Mouse (Mus musculus) embryo, embryonic 10.5 days (tissue): ENCODE data around the gene Ptdss2.

Experiments used
- DNase-seq: peaks from one replicate; pipeline ENCODE4 v3.0.0-alpha.2; 2015; ENCODE audit warnings: low spot score

The Ptdss2 gene

DNA sequence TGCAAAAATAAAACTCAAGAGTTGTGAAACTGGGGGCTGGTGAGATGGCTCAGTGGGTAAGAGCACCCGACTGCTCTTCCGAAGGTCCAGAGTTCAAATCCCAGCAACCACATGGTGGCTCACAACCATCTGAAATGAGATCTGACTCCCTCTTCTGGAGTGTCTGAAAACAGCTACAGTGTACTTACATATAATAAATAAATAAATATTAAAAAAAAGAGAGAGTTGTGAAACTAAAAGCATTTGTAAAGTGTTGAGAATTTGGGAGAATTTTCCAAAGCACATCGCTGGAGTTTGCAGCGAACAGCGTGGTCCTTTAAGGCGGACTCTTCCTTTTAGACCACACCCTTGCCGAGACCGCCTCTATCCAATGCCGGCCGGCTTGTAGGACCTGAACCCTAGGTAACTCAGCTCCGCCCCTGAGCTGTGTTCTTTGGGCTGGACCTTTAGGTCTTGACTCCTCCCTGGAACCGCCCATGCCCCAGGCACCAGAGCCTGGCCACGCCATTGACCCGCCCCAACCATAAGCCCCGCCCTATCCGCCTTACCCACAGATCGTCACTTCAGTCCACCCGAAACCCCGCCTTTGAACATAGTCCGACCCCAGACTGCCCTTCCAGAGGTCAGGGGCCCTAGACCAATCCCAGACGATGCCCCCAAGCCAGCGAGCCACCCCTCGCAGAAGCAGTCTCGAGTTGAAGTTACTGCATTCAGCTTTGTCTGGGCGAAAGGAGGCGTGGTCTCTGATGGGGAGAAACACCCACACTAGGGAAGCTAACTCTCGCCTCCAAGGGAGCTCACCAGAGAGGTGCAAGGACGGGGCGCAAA lies 721 bp downstream of the Ptdss2 start:
- peak; percentile 100 for DNase-seq

DNA sequence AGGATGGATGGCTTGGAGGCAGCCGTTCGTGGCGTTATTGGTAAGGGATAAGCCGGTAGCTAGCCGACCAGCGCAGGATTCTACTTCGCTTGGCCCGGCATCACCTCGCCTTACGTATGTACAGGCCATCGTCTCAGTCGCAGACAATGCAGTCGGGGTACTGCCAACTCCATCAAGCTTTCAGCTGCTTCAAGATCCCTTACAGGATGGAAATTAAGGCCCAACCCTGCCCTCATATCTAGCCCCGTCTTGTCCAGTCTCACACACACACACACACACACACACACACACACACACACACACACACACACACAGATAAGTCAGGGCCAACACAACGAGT lies 1.3 kb downstream of the Ptdss2 start:
- no peak for DNase-seq

DNA sequence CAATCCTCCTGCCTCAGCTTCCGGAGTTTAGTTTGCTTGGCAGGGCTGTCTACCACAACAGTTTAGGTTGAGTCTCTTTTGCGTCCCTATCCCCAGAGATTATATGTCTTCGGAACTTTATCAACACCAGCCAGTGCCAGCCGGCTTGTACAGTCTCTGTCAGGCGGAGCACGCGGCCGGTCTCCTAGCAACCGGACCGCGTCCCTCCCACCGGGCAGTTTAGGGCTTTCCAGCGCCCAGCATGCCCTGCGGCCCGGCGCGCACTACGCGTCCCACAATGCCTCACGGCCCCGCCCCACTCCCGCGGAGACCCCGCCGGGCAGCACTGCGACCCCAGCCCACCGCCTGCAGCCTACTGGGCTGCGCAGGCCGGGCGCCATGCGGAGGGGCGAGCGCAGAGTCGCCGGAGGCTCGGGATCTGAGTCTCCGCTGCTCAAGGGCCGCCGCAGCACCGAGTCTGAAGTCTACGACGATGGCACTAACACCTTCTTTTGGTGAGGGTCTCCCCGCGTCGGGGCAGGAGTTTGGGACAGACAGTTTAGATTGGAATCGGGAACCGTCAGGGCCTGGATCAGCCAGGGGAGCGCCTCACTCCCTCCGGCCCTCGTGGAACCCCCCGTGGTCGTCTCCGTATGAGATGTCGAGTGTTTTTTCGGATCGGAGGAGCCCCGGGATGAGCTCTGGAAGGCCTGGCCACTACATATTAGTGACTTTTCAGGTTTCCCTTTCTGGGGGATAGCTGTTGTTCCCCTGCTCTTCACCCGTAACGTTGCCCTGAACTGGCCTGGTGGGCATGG lies 9.0 kb downstream of the Ptdss2 start:
- DNase-seq: peak; percentile 97

DNA sequence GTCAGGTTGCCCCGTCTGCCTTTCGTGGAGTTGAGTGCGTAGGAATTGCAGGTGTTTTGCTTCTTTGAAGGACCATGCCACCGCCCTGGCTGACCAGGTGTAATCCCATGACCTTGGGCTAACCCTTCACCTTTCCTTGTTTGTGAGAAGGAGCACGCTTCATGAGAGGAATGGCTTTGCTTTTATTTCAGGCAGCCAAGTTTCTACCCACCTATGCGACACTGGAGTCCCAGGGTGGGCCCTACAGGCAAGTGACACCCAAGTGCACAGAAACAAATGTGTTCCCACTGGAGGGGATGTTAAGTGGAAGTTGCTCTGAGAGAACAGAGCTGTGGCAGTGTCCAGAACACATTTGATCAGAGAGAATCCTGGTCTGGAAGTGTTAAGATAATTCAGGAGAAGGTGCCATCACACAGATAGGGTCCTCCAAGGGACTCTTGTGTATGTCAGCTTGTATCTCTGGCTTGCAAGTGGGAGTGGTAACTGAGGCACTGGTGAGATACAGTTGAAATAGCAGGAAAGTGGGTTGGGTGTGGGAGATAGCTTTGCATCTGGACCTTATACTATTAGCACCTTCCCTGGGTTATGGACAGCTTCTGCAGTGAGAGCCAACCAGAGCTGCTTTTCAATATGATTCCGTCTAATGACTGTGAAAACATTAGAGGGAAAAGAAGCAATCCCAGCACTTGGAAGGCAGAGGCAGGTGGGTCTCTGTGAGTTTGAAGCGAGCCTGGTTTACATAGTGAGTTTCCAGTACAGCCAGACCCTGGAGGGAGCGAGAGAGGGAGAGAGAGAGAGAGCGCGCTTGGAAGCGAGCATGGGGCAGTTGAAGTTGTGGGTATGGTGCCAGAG lies 9.9 kb downstream of the Ptdss2 start:
- no peak for DNase-seq

DNA sequence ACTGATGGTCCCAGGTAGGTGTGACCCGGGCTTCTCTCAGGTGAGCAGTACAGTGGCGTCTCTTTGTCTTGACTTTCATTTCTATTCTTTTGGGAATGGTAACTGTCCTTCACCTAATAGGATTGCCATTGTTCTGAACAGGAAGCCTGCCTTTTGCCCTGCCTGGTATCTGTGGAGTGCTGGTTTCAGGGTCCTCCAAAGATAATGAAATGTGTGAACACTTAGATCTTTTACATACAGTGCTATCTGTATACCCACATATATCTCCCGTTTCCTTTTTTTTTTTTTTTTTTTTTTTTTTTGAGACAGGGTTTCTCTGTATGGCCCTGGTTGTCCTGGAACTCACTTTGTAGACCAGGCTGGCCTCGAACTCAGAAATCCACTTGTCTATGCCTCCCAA lies 19.1 kb downstream of the Ptdss2 start:
- DNase-seq: no peak

DNA sequence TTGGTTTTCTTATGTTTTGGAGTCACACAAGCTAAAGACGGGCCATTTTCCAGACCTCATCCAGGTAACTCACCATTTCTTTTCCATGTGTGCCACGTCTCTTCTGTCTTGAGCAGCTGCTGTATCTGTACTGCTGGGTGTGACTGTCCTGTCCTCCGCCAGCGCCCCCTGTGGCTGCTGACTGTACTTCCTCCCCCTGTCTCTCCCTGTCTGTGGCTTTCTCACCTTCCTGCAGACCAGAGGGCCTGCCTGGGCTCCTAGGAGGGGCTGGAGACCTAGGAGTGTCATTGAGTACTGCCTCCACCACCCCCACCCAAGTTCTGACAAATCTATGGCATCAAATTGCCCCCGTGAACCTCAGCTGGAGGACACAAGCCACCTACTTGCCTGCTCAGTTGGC lies 20.9 kb downstream of the Ptdss2 start:
- DNase-seq: peak; percentile 59

DNA sequence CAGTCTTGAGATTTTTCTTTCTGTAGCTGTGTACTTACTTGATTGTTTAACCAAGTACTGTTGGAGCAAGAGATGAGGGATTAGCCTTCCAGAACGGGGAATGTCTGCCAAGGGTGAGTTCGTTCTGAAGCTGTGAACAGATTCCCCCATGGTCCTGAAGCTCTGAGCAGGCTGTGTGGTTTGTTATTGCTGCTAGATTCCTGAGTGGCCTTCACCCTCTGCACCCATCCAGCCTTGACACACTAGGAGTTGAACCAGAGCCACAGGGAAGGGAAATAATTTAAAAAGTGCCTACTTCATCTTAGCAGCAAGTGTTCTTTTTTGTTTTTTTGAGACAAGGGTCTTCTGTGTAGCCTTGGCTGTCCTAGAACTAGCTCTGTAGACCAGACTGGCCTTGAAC lies 21.7 kb downstream of the Ptdss2 start:
- DNase-seq: no peak

DNA sequence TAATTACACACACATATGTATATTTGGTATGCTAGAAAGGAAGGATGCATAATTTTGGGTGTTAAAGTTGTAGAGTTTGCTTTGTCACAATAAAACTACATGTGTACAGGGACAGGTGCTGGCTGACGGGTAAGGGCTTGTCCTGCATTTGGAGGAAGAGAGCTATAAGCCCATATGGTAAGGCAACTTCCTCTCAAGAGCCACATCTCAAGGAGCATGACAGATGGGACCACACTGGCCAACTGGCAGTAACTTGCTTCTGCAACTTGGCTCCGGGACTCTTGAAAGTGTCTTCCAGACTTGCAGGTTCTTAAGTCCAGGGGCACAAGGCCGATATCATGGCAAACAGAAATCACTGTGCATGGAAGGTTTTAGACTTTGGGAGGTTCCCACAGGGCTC lies 22.5 kb downstream of the Ptdss2 start:
- no peak for DNase-seq

DNA sequence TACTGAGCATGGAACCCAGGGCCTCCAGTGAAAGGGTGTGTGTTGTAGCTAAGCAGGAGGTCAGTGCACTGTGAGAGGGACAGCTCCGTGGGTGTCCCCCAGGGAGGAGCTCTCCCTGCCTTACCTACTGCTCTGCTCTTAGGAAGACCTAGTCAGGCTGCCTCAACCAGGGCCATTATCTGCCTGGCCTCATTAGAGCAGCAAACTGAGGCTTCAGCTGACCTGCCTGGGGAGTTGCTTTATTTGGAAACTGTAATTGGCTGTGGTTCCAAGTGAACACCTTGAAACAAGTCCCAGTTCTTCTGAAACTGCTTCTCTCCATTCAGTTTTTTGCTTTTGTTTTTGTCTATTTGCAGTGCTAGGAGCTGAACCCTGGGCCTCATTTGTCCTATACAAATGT lies 23.2 kb downstream of the Ptdss2 start:
- DNase-seq: no peak

DNA sequence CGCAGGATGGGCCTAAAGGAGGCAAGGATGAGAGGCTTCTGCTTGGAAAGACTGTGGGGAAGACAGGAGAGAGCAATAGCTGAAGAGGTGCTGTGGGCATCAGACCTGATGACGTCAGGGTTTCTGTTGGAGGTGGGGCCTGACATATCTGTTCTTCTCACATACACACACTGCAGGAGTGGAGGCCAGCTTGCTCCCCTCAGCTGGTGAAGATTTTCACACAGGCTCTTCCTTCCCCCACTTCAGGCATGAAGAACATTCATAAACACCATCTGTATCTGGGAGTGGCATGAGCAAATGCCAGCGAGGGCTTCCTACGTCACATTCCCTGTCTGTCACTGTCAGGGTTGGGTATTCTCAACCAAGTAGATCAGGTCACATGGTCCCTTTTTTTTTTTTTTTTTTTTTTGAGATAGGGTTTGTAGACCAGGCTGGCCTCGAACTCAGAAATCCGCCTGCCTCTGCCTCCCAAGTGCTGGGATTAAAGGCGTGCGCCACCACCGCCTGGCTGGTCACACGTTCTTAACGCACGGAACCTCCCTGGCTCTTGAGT lies 23.9 kb downstream of the Ptdss2 start:
- no peak for DNase-seq

DNA sequence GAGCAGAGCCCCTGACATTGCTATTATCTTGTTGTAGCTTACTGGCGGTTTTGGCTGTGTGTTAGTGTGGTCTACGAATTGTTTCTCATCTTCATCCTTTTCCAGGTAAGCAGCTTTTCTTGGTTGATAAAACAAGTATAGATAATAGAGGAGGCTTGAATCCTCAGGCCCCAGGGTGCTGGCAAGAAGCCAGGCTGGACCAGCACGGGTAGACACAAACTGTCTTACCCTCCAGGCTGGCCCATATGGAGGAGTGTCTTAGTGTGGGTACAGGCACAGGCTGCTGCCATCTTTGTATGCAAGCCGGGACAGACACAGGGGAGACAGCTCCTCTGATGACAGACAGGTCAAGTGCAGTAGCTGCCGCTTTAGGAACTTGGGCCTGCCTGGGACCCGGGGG lies 24.9 kb downstream of the Ptdss2 start:
- no peak for DNase-seq

DNA sequence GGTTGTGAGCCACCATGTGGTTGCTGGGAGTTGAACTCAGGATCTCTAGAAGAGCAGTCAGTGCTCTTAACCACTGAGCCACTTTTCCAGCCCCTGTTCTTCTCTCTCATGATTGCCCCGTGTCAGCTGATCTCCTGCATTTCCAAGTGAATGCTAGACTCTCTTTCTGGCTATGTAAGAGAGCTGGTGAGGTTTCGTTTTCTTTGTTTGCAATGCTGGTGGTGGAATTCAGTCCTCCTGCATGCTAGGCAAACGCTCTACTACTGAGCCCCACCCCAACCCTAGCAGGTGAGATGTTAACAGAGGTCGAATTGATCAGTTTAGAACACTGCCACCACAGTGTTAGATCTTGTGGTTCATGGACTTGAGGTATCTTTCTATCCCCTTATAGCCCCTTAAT lies 26.5 kb downstream of the Ptdss2 start:
- DNase-seq: no peak

DNA sequence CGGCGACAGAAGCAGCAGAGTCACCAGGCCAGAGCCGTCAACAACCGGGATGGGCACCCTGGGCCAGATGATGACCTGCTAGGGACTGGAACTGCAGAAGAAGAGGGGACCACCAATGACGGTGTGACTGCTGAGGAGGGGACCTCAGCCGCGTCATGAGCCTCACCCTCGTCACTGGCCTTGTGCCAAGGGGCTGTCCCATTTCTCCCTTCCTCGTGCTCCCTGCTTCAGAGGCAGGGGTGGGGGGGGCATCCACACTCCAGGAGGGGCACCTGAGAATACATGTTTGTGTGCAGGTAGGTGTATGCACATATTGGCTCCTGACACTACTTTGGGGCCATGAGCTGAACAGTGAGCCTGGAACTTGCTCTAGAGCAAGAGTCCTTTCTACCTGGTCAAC lies 33.2 kb downstream of the Ptdss2 start:
- no peak for DNase-seq

DNA sequence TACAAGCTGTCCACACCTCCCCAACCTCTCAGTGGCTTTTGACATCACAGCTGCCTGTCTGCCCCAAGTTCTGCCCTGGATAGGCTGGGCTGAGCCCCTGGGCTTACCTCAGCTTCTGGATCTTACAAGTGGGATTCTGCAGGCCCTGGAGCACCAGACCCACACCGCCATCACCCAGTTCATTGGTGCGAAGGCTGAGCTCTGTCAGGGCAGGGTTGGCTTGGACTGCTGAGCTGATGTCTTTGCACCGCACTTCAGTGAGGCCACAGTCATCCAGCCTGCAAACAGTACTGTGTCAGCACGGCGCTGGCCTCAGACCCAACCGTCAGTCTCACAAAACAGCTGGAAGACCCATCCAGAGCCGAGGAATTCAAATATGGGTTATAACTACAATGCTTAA lies 42.2 kb downstream of the Ptdss2 start:
- DNase-seq: no peak

DNA sequence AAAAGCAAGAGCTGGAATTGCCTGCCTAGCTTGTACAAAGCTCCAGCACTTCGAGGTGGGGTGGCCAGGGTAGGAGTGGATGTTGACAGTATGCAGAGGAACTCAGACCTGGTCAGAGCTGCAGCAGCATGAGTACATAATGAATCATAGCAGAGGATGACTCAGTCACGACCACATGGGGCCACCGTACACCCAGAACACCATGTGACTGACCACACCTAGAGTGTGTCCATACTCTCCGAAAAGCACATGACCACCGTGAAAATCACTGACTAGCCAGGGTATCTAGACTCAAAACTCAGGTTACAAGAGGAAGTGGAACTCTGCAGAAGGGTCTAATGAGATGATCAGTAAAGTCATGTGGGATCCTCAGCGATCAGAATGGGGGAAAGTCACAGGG lies 42.7 kb downstream of the Ptdss2 start:
- no peak for DNase-seq

DNA sequence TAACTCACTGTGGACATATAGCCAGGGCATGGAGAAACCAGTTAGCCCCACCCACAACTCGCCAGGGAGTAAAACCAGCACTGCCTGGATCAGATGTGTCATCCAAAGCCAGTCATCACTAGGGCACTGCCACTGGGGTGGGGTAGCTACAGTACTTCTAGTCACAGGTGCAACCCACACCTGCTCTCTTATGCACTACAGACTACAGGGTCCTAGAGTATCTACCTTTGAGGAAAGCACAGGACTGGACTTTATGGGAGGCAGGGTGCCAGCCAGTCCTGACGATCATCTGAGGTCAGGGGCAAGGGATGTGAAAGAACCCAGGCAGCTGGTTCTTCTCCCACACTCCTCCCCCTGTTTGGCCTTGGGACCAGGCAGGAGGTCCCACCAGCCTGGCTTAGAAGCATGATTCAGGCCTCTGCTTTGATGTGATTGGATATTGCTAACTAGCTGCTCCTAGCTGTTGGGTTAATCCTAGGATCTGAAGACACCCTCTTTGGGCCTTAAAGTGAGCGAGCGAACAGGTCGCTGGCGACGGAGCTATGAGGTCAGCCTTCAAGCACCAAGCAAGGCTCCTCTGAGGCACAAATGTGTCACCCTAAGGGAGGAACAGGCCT lies 45.8 kb downstream of the Ptdss2 start:
- DNase-seq: peak; percentile 27

DNA sequence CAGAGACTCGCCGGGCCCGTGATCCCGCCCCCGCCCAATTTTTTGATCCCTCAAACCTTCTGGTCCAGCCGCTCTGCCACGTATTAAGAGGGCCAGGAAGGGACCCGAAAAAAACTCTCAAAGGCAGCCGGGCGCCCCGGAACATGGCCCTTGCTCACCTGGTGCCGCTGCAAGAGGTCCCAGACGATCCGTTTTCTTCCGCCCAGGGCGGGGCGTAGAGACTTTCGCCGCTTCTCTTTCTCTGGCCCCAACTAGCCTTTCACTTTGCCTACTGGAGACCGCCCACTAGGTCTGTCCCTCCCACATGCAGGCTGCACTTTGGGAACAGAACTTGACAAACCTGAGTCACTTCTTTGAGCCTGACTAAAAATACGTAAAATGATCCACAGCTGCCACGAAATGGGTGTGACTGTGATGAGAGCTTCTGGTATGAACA lies 46.4 kb downstream of the Ptdss2 start:
- peak; percentile 68 for DNase-seq

DNA sequence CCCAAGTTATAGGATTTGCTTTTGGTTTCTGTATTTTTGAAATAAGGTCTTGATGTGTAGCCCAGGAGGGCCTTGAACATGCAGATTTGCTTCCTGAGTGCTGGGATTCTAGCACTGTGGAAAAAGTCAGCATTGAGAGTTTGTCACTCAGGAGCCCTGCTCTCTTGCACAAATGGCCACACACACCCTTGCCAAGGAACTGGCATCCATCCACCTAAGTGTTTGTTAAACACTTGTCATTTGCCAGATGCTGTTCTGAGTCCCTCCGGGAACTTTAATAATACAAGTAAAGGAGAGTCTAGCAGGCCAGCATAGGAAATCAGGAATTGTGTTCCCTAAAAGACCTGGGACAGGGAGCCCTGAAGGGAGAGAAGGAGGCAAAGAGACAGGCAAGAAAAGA lies 47.1 kb downstream of the Ptdss2 start:
- no peak for DNase-seq

DNA sequence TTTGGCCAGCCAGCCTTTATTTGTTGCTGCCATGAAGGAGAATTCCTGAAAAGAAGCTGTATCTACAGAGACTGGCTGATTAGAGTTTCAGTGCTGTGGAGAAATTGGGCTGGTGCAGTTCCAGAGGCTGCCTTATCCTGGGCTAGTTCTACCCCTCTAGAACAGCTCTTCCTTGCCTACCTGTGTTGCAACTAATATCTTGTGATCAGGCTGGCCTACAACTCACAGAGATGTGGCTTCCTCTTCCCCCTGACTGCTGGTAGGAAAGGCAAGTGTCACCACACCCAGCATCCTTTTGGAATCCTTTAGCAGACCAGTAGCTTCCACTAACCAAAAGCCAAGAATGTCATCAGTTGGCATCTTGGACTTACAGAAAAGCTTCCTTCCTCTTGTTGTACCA lies 47.7 kb downstream of the Ptdss2 start:
- DNase-seq: no peak

DNA sequence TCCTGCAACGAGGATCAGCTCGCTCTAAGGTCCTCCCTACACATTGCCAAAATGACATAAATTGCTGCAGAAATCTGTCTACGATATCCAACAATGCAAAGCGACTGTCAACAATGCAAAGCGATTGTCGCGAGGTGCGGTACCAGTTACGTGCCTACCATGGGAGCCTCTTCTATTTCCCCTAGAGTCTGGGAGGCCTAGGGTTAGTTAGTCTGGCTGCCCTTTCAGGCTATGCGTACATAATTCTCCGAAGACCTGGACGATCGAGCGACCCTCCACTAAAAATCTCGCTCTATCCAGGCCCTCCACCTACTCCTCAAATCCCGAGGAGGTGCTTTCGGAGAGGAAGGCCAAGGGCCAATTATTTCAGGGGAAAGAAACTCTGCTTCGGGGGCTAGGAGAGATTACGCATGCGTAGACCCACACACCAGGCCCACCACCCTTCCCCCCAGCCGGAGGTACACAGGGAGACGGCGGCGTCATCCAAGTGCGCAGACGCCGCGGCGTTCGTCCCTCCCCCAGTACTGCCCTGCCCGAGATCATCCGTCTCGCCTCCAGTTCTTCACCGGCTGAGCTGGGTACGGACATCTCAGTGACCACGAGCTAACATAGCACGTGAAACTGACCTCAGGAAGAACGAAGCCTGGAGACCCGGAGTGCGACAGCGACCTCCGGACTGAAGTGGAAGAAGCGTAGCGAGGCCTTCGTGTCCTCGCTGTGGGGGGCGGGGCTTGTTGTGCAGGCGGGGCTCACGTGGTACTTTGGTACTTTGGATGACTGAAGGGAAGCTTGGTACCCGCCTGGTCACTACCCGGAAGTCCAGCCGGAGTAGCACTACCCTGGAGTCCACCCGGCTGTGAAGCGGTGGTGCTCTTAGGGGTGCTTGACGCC lies 50.2 kb downstream of the Ptdss2 start, which contains the start of gene Rnh1:
Rnh1 (minus strand) TSS at position 742 of the 891 bp plus-strand sequence.
- peak; percentile 96 for DNase-seq
